Mouse (Mus musculus) activated CD4-positive, CD25-positive, alpha-beta regulatory T cell (primary cell): Measurements from ENCODE around the gene Arntl. TPM values are rescaled to one million over a fixed set of nuclear protein-coding genes. Genes with fewer than 3 reads are reported as not detected.

Source experiments
- polyA plus RNA-seq, 2 experiments: library from polyadenylated mRNA; unstranded; fragments of 100-300 nt; shearing (Covaris generic); gene quantifications; one replicate each; pipeline ENCODE4 v1.2.1; 2017

Gene Arntl
- polyA plus RNA-seq = 10 to 100 TPM; 27.2 to 30.1 TPM

GRCm38 (mm10) chr7:113206644-113207470, at the start of gene Arntl:
TSS of gene Arntl (plus strand) at chr7:113207465.

Other genes starting within 250 kb of the Arntl start
- 10 to 100 TPM; 12.5 to 16.2 TPM for gene Btbd10, start 161.9 kb downstream of the Arntl start, polyA plus RNA-seq
- under 1 TPM in 1 of 2 experiments, not detected in 1; 0.33 TPM for gene Pth, start 181.1 kb downstream of the Arntl start, polyA plus RNA-seq